Mouse (Mus musculus) embryonic fibroblast, embryonic 13.5 days (primary cell): ENCODE measurements around the gene Aida.

Experiments
- CTCF ChIP-seq: IDR thresholded peaks from 2 replicates; pipeline ENCODE4 v1.5.1; 2011; ENCODE audit warnings: mild to moderate bottlenecking, control low read depth, low read length, moderate library complexity, borderline replicate concordance; ENCODE audit not compliant: insufficient read depth
- POLR2A ChIP-seq: IDR thresholded peaks from 2 replicates; pipeline ENCODE4 v1.6.1; 2011; ENCODE audit warnings: low read depth, mild to moderate bottlenecking, control low read depth, low read length, moderate library complexity

DNA sequence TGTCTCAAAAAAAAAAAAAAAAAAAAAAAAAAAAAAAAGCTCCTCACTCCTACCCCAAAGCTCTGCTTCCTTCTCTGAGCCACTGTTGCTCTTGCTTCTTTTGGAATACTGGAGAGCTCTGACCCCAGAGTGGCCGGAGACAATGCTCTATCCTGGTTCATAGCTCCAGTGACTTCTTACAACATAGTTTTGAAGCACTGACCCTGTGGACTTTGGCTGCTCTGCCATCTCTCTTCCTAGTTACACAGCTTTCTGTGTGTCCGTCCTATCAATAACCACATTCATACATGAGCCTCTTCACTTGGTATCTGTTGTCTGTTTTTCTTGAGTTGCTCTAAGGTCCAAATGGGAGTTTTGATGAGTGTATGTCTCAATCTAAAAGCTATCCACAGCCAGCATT is 15.7 kb downstream of the Aida start:
- no peak for TF ChIP-seq CTCF
- no peak for TF ChIP-seq POLR2A
